Mouse (Mus musculus) lung, postnatal 10 days (tissue): ENCODE results near the gene Wscd2.

ENCODE experiments used
- DNase-seq: peaks from one replicate; pipeline ENCODE4 v3.0.0; 2021

The Wscd2 gene

DNA sequence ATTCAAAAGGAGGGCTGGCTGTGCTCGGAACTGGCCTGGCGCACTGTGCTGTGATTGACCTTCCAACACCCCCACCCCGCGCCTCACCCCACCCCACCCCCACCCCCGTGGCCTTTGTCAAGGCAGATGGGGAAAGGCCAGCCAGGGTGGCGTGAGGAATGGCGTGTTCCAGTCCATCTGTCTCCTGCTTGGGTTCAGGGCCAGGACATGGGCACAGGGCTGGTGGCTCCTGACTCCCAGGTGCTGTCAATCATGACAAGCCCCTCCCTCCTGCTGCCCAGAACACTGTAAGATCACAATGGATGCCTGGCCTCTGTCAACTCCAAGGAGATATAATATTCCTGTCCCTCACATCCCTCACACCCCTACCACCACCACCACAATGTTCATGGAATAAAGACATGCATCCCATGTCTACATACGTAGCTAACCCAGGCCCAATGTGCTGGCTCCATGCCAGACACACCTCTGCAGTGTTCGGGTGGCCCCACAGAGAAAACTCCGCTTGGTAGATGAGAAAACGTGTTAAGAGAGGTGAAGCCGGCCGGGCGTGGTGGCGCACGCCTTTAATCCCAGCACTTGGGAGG is 130.1 kb downstream of the Wscd2 start:
- no peak for DNase-seq

DNA sequence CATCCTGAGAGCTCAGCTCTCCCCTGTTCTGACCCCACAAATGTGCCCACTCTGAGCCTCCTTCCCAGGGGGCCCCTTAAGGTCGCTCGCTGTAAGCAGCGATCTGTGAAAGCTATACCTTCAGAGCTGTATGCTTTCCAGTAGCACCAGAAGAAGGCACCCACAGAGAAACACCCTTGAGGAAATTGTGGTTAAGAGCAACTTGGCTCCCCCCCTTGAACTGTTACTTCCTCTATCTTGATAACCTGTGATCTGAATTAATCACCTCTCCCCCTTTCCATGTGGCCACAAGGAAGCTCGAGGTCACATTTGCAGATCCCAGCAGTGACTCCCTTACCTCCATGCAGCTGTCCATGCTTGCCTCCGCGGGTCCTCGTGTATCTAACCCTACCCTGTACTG is 130.9 kb downstream of the Wscd2 start:
- DNase-seq, result no peak

DNA sequence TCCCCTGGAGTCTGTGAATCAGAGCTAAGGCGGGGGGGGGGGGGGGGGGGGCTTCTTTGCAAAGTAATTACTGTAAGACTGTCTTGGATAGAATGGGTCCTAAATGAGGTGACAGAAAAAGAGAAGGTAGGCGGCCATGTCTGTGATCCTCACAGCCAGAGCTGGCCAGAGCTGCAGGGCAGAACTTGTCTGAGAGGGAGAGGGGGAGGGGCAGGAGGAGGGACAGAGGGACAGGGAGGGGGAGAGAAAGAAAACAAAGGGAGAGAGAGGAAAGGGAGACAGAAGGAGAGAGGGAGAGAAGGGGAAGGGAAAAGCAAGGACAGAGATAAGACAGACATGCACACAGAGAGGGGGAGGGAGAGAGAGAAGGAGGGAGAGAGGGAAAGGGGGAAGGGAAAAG is 132.9 kb downstream of the Wscd2 start:
- no peak for DNase-seq

DNA sequence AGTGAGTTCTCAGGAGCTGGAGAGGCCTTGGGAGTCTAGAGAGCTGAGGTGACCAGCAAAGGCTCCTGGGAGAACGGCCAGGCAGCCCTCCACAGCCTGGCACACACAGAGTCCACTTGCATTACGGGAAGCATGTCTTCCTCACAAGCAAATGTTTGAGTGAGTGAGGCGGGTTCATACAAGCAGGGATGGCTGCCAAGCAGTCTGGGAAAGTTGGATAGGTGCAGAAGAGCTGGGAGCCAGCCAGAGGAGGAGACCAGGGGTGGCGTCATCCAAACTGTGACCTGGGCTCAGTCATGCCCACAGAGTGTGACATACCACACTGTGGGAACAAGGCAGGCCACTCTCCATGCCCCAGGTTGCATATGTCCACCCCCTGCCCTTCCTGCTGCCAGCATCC is 134.9 kb downstream of the Wscd2 start:
- DNase-seq, result no peak

DNA sequence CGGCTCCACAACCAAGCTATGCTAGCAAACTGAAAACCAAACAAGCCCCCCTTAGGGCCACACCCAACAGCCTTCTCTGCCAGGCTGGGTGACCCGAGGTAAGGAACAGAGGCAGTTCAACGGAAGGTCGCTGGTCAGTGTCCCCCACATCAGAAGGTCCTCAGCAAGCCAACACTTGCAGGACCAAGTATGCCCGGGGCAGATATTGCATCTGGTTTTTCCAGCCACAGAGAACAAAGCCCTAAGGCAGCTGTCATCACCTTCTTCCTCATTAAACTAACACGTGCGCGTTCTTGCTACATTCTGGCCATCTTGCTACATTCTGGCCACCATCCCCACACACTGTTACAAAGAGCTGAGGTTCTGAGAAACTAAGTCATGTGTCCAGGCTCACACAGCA is 136.2 kb downstream of the Wscd2 start:
- peak; percentile 57 for DNase-seq

DNA sequence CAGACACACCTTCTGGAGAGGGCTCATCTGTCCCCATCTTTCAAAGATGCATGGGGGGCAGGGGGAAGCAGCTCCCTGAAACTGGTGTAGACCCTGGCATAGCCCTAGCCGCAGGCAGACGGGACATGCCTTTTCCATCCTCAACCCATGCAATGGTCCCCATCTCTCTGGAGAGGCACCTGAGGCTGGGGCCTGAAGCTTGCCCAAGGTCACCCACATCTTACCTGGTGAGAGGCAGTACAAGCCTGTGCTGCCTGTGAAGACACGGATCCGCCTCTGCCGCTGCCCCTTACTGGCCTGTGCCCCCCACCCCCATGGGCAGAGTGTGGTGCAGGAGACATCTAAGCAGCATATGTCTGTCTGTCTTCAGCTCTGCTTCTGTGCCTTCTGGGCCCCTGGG is 136.9 kb downstream of the Wscd2 start:
- no peak for DNase-seq

DNA sequence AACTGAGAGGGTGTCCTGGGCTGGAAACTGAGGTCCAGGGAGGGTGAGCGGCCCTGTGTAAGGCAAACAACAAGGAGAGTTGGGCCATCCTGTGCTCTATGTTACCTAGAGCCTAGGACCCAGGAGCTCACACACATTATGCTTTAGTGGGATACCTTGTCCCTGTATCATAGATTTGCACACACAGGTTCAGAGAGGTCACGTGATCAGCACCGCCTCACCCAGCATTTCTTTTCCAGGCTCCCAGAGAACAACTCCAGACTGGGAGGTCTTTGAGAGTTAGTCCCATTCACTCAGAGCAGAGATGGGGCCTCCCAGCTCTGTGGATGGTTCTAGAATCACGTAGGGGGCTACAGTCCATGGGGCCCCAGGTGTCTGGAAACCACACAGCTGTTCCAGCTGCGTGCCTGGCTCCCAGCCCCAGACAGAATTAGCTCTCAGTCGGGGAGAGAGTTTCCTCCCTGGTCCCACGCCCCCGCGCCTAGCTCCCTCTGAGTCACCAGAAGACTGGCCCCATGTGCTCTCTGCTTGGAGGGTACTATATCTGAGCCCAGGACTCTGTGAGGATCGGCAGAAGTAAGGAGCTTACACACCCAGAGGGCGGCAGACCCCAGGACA is 137.8 kb downstream of the Wscd2 start:
- peak; percentile 76 for DNase-seq

DNA sequence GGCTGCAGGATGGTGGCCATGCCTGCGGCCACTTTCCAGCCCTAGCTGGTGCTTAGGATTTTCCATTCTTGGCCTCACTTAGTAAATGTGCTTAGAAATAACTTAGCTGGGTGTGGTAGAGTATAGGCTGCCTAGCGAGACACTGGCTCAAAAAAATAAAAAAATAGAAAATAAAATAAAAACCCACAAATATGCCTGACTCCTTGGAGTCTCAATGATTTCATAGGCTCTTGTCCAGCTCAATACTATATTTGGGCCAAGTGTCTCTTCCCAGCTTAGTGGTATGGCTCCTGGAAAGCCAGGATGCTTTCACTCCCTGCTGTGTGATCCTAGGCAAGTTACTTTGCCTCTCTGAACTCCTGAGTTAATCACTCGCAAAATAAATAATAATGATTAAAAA is 139.1 kb downstream of the Wscd2 start:
- no peak for DNase-seq

DNA sequence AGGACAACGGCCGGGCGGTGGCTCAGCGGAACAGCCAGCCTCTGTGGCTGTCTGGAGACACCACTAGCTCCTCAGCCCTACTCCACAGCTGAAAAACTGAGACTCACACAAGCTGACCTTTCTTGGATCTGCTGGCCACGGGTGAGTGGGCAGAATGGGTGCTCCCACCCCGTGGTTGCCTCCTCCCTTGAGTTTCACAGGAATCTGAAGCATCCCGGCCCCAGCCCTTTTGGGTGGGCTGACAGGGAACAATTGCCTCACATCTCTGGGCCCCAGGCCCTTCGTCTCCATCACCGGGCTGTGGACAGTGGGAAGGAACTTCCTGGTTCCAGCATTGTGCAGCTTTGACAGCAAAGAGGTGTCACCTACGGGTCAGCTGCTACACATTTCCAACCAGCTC is 140.0 kb downstream of the Wscd2 start:
- DNase-seq, result peak; percentile 46

DNA sequence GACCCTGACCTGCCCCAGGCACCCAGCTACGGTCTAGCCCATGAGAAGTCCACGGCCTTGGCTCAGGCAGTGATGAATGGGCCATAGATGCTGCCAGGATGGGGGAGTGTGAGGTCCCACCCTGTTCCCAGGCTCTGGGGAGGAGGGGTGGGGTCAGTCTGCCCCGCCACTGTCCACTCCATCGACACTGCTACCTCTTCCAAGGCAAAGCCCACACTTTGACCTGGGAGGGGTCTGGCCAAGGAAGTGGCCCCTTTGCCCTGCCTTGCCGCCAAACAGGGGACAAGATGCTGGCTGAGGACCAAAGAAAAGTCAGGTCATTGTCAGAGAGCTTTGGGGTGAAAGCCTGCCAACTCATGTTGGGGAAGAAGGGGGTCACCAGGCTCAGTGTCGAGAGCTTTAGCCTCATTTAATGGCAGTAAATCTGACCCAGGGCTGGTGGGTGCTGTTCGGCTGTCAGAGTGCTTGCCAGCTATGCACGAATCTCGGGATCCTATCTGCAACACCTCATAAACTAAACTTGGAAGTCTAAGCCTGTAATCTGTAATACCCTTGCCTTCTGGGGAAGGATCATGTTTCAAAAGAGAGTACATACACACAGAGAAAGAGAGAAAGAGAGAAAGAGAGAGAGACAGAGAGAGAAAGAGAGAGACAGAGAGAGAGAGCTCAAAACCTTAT is 143.0 kb downstream of the Wscd2 start:
- DNase-seq, result peak; percentile 74

DNA sequence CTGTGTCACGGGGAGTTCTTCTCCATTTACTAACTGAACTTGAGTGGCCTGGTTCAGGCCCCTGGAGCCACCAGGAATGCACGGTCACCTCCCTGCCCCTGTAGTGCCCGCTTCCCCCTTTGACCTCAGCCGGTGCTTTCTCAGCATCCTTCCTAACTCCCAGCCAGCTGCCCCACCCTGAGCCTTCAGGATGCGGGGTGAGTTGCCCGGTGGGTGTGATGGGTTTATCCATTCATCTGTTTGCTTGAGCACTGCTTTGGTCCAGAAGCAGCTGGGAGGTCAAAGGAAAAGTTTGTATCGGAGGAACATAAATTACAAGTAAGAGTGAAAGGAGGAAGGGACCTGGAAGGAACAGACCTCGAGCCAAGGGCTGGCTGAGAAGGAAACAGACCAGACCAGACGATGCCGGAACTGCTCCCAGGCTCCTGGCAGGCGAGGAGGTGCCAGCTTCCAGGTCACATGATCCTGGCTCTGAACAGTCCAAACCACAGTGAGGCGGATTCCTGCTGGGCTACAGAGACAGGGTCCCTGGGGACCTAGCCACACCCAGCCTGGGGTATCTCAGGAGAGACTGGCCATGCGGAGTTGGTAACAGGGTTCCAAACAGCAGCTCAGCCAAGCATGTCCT is 144.0 kb downstream of the Wscd2 start:
- DNase-seq, result peak; percentile 82

DNA sequence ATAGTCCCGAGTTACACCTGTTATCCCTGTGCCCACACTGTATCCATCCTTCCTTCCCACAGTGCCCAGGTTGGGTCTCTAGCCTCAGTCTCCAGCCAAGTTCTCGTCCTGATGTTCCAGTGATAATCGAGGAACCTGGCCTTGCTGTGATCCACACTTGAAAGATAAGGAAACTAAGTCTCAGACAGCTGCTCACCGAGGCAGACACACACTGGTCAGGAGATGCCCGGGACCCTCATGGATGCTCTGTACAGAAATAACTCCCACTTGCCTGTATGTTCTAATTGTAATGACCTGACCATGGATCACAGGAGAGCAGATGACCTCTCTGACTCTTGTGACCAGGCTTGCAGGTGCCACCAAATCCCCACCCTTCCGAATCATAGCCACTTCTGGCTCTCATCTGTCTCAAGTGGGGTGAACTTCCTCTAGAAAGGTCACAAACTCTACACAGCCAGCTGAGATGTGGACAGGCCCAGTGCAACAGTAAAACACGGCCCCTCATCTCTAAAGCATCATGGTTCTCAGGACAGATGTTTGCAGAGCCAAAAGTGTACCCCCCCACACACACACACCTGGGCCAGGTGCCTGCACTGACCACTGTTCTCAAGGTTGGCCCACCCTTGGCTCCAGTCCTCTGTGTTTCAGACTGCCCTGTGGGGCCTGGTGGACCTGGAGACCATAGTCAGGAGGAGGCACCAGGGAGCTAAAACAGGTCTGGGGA is 144.9 kb downstream of the Wscd2 start:
- DNase-seq, result no peak

DNA sequence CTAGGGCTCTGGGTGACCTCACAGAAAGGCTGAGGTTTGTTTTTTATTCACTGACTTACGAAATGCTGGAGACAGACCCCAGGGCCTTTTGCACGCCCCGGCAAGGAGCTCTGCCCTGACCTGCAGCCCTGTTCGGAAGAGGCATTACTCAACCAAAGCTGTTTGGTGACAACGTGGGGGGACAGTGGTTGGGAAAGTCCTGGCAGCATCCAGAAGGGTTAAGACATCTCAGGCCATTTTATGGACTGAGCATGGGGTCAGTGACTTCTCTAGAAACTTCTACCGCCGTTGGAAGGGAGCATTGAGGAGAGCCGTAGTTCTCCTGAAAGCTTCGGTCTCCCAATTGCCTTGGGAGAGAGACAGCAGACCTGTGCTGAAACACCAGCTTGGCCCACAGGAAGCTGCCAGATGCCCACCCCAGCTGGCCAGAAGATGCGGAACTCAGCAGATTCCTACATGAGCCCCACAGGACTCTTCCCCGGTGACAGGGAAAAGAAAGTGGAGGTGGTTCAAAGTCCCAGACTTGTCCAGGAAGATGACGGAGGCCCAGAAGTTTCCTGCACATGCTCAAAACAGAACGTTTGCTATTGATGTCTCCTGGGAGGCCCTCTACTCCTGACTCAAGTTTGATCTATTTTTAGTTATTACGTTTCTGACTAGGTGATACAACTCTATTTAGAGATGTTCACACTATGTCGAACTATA is 145.9 kb downstream of the Wscd2 start:
- peak; percentile 60 for DNase-seq

DNA sequence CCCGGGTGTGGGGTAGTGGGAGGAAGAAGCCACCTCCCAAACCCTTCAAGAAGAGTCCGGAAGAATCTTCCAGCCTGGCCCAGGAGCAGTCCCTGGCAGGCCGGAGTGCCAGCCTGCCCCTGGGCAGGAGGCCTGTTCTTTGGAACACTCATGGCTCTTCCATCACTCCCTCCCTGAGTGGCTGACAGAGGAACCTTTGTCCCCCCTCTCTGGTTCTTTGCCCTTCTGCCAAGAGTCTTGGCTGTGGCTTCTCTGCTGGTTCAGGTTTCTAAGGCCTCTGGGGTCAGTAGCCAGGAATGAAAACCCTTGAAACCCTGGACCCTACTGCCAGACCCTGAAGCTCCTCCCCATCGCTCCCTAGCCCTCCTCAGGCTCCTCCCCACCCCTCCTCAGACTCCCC is 147.5 kb downstream of the Wscd2 start:
- no peak for DNase-seq

DNA sequence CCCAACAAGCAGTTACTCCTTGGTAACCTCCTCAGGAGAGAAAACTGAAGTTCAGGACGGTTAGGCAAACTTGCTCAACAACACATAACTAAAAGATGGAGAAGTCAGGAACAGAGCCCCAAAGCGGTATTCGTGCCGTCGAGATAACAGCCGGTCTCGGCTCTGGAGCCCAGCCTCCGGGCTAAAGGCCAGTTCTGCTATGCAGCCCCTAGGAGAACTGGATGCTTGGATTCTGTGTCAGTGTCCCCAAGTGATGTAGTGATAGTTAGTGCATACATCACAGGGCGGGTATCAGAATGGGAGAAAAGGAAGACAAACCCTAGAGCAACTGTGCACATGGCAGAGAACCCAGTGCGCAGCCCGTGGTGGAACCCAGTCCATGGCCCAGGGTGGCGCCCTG is 147.9 kb downstream of the Wscd2 start:
- DNase-seq, result no peak

DNA sequence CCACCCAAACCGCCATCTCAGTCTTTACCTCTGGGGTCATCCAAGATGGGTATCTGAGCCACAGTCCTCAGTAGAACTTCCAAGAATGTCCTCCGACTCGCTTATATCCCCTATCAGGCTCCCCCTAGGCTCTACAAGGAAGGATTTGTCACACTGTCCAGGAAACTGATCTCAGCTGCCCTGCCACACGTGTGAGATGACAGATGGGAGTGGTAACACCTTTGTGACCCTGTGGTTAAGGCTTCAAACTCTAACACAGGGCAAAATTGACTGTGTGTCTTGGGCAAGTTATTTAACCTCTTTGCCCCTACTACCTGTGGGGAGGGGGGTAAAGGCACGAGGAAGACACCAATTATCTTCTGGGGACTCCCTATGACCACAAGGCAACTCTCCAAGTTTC is 149.0 kb downstream of the Wscd2 start:
- no peak for DNase-seq
